Mouse (Mus musculus) hindbrain, postnatal 0 days (tissue): ENCODE data around the gene Jarid2. TPM values are rescaled to one million over a fixed set of nuclear protein-coding genes. Genes with fewer than 3 reads are reported as not detected.
"Not testable (repeated sequence)": the region's sequence is repeated elsewhere in the genome, so short reads cannot be mapped to it uniquely, and the experiment has no call there.

Source experiments
- ATAC-seq: fragments of 200-750 bp; cut with Nextera tagmentation; 2 replicates; pipeline ENCODE4 v1.8.0; 2017; ENCODE audit warnings: mild to moderate bottlenecking, moderate TSS enrichment, moderate library complexity
- DNase-seq: peaks from one replicate; pipeline ENCODE4 v3.0.0-alpha.2; 2015; ENCODE audit warnings: low spot score
- H3K27ac ChIP-seq: fragments of 300-500 bp; sonication (generic); 2 replicates; pipeline ENCODE4 v1.5.1; 2014; ENCODE audit warnings: mild to moderate bottlenecking
- H3K27me3 ChIP-seq: fragments of 300-500 bp; sonication (generic); 2 replicates; pipeline ENCODE4 v1.6.1; 2014; ENCODE audit warnings: low read length, mixed read lengths; ENCODE audit not compliant: insufficient read depth
- H3K36me3 ChIP-seq: fragments of 300-500 bp; sonication (generic); 2 replicates; pipeline ENCODE4 v1.6.1; 2014; ENCODE audit warnings: low read length, mixed read lengths; ENCODE audit not compliant: insufficient read depth
- H3K4me1 ChIP-seq: fragments of 300-500 bp; sonication (generic); 2 replicates; pipeline ENCODE4 v1.6.1; 2014; ENCODE audit warnings: antibody characterized with exemption, low read length, mixed read lengths; ENCODE audit not compliant: insufficient read depth
- H3K4me2 ChIP-seq: fragments of 300-500 bp; sonication (generic); 2 replicates; pipeline ENCODE4 v1.6.1; 2014; ENCODE audit warnings: low read depth, mild to moderate bottlenecking, low read length, moderate library complexity, mixed read lengths
- H3K4me3 ChIP-seq: fragments of 300-500 bp; sonication (generic); 2 replicates; pipeline ENCODE4 v1.5.1; 2014; ENCODE audit warnings: low read length
- H3K9ac ChIP-seq: fragments of 300-500 bp; sonication (generic); replicated peaks from 2 replicates; pipeline ENCODE4 v1.6.1; 2014; ENCODE audit warnings: mild to moderate bottlenecking, low read length, moderate library complexity, mixed read lengths
- H3K9me3 ChIP-seq: fragments of 300-500 bp; sonication (generic); 2 replicates; pipeline ENCODE4 v1.6.1; 2016; ENCODE audit warnings: low read length, mixed read lengths
- CTCF ChIP-seq: IDR thresholded peaks from 2 replicates; pipeline ENCODE4 v1.5.1; 2016; ENCODE audit warnings: antibody characterized with exemption, control low read depth, low read depth
- WGBS: fragments of 180-500 bp; shearing (Covaris S2); extraction: QIAGEN DNeasy Blood & Tissue Kit; methylation state at CpG from one replicate; pipeline ENCODE4 v1.1.7; 2014; 5-methylcytosine and 5-hydroxymethylcytosine counted together
- polyA plus RNA-seq: library from polyadenylated mRNA; unstranded; fragments of >200 nt; fragmentation: Nextera tagmentation; extraction: Ambion mirVana; gene quantifications from 2 replicates; pipeline ENCODE4 v1.2.1, GENCODE M21; 2015
- total RNA-seq: library from RNA; depleted of rRNA; stranded (reverse); fragments of >200 nt; gene quantifications from 2 replicates; pipeline ENCODE4 v1.2.3, GENCODE M21; 2014

The Jarid2 gene
- total and polyA plus RNA-seq, 2 experiments from 2014 or later = 19.3 to 21.6 TPM

DNA sequence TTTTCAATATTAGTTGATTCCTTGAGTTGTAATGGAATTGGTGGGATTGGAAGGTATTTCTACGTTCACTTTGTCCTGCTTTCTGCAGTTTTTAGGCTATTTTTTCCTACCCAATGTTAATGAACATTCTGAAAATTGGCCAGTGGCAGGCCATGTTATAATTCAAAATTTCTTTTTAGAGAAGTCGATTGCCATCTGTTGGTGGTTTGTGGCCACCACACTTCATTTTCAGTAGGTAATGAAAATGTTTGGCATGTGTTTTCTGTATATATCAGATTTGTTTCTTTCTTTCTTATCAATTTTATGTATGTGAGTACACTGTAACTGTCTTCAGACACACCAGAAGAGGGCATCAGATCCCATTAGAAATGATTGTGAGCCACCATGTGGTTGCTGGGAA, 136.3 kb downstream of the Jarid2 start:
- Histone ChIP-seq H3K9me3 (no peaks in the 10 kb centered on the region), H3K9ac (no peak overlapping the region), H3K4me3 (no peak overlapping the region), H3K27me3 (no peaks in the 10 kb centered on the region), H3K36me3 (no peaks in the 10 kb centered on the region), H3K4me1 (no peaks in the 10 kb centered on the region; the same call in 1 of the 2 replicates), H3K27ac (no peak overlapping the region), H3K4me2 (no peak overlapping the region)
- ATAC-seq (no peak), DNase-seq (peak; percentile 13)
- 97% methylated on average over 2 of the region's 2 CpGs for whole genome bisulfite sequencing
- TF ChIP-seq CTCF = 0 out of 2 replicates have a peak, but pooled peaks have one; percentile 1

DNA sequence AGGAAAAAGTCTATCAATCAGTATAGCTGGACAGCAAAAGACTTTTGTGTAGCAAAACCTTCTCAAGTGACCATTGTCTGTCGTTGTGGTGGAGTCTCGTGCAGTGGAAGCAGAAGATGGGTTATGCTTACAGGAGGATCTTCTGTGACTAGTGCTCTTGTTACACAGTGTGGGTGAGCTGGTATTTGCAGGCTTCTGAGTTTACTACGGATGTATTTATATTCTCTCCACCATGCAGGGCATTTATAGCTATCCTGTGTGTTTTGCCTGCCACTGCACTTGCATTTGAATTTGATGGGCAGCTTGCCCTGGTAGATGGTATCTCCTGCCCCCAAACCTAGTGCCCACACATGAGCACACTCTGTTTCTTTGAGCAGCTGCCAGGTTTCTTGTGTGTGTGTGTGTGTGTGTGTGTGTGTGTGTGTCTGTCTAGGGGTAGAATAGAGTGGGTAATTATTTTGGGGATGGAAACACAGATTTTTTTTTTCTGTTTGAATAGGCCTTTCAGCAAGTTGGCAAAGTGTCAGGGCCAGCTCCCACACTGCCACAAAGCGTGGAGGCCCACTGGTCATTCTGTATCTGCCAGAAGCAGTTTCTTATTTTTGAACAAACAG, 138.9 kb downstream of the Jarid2 start:
- TF ChIP-seq CTCF = no peak
- WGBS = 25% methylated on average over 4 of the region's 4 CpGs
- Histone ChIP-seq H3K4me1 (no peaks in the 10 kb centered on the region; the same call in 1 of the 2 replicates), H3K9me3 (no peaks in the 10 kb centered on the region), H3K36me3 (no peaks in the 10 kb centered on the region), H3K4me2 (peak overlapping the region; percentile 1; the same call in 1 of the 2 replicates), H3K27me3 (no peaks in the 10 kb centered on the region), H3K9ac (no peak overlapping the region), H3K4me3 (no peak overlapping the region), H3K27ac (0 out of 2 replicates have a peak overlapping the region, but pooled peaks have one; percentile 28)
- ATAC-seq (peak; percentile 73), DNase-seq (peak; percentile 79)

DNA sequence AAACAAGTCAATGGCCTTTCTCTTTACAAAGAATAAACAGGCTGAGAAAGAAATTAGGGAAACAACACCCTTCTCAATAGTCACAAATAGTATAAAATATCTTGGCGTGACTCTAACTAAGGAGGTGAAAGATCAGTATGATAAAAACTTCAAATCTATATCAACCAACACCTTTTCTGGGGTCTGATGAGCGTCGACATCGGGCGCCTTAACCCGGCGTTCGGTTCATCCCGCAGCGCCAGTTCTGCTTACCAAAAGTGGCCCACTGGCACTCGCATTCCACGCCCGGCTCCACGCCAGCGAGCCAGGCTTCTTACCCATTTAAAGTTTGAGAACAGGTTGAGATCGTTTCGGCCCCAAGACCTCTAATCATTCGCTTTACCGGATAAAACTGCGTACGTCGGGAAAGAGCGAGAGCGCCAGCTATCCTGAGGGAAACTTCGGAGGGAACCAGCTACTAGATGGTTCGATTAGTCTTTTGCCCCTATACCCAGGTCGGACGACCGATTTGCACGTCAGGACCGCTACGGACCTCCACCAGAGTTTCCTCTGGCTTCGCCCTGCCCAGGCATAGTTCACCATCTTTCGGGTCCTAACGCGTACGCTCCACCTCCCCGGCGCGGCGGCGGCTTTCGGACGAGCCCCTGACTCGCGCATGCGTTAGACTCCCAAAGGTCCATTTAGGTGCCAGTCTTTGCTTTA, 140.3 kb downstream of the Jarid2 start:
- ATAC-seq (peak; percentile 99), DNase-seq (peak; percentile 95)
- WGBS = 79% methylated on average over 47 of the region's 47 CpGs
- not testable (repeated sequence) for H3K27ac ChIP-seq, H3K9ac ChIP-seq, H3K4me3 ChIP-seq, H3K4me1 ChIP-seq, H3K9me3 ChIP-seq, H3K27me3 ChIP-seq, H3K4me2 ChIP-seq, H3K36me3 ChIP-seq

DNA sequence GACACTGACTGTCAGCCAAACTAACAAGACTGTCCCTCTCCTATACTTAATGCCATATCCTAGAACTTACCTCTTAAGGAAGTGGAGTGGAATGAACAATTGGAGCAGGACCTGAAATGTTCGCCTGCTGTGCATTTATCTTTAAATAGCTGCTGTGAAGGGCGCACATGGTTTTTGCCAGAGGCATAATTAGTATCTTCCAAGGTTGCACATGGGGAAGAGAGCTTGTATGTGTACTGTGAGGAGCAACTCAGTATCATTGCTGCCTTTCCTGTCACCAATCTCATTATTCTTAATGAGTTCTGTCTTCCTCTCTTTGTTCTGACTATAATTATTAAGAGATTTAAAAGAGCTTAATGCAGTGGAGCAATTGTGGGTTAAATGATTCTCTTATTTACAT, 147.5 kb downstream of the Jarid2 start:
- no peaks in the 10 kb centered on the region for H3K36me3 ChIP-seq
- no peaks in the 10 kb centered on the region for H3K9me3 ChIP-seq
- 66% methylated on average over 2 of the region's 2 CpGs for WGBS
- DNase-seq (no peak), ATAC-seq (no peak)
- H3K4me3 ChIP-seq = no peak overlapping the region
- TF ChIP-seq CTCF = no peak
- no peak overlapping the region for H3K27ac ChIP-seq
- H3K4me2 ChIP-seq = no peak overlapping the region
- H3K9ac ChIP-seq = no peak overlapping the region
- H3K27me3 ChIP-seq = no peaks in the 10 kb centered on the region
- H3K4me1 ChIP-seq = no peaks in the 10 kb centered on the region

DNA sequence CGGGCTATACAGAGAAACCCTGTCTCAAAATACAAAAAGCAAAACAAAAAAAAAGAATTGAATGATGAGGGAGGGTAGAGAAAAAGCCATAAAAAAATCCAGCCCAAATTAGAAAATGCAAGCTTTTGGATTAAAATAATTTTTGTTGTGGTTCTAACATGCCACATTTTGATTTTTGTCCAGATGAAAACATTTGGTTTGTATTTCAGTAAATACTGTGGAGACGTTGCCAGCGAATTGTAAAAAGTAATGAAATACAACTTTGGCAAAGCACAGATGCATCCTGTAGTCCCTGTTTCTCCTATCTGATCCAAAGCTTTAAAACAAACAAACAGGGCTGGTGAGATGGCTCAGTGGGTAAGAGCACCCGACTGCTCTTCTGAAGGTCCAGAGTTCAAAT, 151.7 kb downstream of the Jarid2 start:
- TF ChIP-seq CTCF = no peak
- 81% methylated on average over 4 of the region's 4 CpGs for WGBS
- no peaks in the 10 kb centered on the region for H3K4me1 ChIP-seq
- H3K27me3 ChIP-seq = no peaks in the 10 kb centered on the region
- no peak overlapping the region for H3K4me2 ChIP-seq
- H3K36me3 ChIP-seq = no peaks in the 10 kb centered on the region
- no peaks in the 10 kb centered on the region for H3K9me3 ChIP-seq
- H3K4me3 ChIP-seq = no peak overlapping the region
- H3K9ac ChIP-seq = no peak overlapping the region
- ATAC-seq (no peak), DNase-seq (no peak)
- H3K27ac ChIP-seq = no peak overlapping the region

DNA sequence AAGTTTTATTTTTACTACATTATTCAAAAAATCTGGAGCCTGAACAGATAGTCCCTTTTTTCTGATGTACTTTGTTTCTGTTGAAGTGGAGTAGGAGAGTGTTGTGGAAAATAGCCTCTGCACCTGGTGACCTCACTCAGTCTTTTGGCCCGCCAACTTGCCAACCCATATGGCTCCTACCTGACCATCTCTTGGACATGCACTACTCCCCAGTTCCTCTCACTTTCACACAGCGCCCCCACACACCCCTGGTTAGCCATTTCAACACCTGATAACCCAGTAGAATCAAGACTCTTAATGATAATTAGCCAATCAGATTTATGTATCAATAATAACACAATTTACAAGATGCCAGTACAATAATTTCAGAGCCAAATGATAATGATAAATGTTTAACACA, 156.9 kb downstream of the Jarid2 start:
- Histone ChIP-seq H3K4me3 (no peak overlapping the region), H3K36me3 (peaks cover 7% of the 10 kb centered on the region; the same call in 1 of the 2 replicates), H3K4me1 (no peaks in the 10 kb centered on the region), H3K9me3 (no peaks in the 10 kb centered on the region), H3K27ac (no peak overlapping the region), H3K9ac (no peak overlapping the region), H3K27me3 (no peaks in the 10 kb centered on the region), H3K4me2 (no peak overlapping the region)
- no peak for TF ChIP-seq CTCF
- WGBS = 91% methylated on average over 2 of the region's 2 CpGs
- DNase-seq = no peak
- no peak for ATAC-seq

DNA sequence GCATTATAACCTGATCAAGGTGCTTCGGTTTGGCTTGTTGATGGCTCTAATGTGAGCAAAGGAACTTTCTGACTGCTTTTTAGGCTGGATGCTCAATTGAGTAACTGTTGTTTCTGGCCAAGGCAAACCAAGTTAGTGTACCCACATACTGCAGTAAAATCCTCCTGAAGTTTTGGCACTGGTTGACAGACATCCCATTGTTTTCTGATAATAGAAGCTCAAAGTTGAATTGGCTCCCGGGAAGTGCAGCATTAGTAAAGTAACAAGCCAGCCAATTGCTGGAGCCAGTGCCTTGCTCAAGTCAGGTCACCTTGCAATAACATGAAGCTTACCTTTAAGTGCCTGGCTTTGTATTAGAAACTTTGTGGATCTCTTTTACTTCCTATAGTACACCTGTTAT, 161.3 kb downstream of the Jarid2 start:
- TF ChIP-seq CTCF = no peak
- ATAC-seq (no peak), DNase-seq (no peak)
- H3K27me3 ChIP-seq = no peaks in the 10 kb centered on the region
- no peaks in the 10 kb centered on the region for H3K4me1 ChIP-seq
- no peaks in the 10 kb centered on the region for H3K9me3 ChIP-seq
- no peak overlapping the region for H3K9ac ChIP-seq
- H3K36me3 ChIP-seq = peaks cover 7% of the 10 kb centered on the region; the same call in 1 of the 2 replicates
- 51% methylated on average over 2 of the region's 2 CpGs for WGBS
- H3K27ac ChIP-seq = no peak overlapping the region
- H3K4me2 ChIP-seq = no peak overlapping the region
- no peak overlapping the region for H3K4me3 ChIP-seq
